Mouse (Mus musculus) megakaryocyte-erythroid progenitor cell, adult 5 weeks (primary cell): ENCODE data around the gene Gm10721. TPM values are rescaled to one million over a fixed set of nuclear protein-coding genes. Genes with fewer than 3 reads are reported as not detected.

Source experiments
- polyA plus RNA-seq: library from polyadenylated mRNA; stranded (reverse); fragments of >175 nt; gene quantifications from 2 replicates; pipeline ENCODE4 v1.2.3, GENCODE M21; 2012

Gm10721 gene
- 0.89 and 1.3 TPM in 2 replicates for polyA plus RNA-seq

DNA sequence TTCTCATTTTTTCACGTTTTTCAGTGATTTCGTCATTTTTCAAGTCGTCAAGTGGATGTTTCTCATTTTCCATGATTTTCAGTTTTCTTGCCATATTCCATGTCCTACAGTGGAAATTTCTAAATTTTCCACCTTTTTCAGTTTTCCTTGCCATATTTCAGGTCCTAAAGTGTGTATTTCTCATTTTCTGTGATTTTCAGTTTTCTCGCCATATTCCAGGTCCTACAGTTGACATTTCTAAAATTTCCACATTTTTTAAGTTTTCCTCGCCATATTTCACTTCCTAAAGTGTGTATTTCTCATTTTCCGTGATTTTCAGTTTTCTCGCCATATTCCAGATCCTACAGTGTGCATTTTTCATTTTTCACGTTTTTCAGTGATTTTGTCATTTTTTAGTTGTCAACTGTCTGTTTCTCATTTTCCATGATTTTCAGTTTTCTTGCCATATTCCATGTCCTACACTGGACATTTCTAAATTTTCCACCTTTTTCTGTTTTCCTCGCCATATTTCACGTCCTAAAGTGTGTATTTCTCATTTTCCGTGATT, at the start of gene Gm10721:
Gm10721 (plus strand) TSS at position 408 of the 547 bp plus-strand sequence.

DNA sequence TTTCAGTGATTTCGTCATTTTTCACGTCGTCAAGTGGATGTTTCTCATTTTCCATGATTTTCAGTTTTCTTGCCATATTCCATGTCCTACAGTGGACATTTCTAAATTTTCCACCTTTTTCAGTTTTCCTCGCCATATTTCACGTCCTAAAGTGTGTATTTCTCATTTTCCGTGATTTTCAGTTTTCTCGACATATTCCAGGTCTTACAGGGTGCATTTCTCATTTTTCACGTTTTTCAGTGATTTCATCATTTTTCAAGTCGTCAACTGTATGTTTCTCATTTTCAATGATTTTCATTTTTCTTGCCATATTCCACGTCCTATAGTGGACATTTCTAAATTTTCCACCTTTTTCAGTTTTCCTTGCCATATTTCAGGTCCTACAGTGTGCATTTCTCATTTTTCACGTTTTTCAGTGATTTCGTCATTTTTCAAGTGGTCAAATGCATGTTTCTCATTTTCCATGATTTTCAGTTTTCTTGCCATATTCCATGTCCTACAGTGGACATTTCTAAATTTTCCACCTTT, 12.4 kb upstream of the Gm10721 start, which contains the start of gene Gm10722:
Gm10722 (plus strand) TSS at position 478 of the 528 bp plus-strand sequence.

DNA sequence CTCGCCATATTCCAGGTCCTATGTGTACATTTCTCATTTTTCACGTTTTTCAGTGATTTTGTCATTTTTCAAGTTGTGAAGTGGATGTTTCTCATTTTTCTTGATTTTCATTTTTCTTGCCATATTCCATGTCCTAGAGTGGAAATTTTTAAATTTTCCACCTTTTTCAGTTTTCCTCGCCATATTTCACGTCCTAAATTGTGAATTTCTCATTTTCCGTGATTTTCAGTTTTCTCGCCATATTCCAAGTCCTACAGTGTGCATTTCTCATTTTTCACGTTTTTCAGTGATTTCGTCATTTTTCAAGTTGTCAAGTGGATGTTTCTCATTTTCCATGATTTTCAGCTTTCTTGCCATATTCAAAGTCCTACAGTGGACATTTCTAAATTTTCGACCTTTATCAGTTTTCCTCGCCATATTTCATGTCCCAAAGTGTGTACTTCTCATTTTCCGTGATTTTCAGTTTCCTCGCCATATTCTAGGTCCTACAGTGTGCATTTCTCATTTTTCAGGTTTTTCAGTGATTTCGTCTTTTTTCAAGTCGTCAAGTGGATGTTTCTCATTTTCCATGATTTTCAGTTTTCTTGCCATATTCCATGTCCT, 10.0 kb upstream of the Gm10721 start, which contains the start of gene Gm11168:
Gm11168 (plus strand) TSS at position 553 of the 603 bp plus-strand sequence.

DNA sequence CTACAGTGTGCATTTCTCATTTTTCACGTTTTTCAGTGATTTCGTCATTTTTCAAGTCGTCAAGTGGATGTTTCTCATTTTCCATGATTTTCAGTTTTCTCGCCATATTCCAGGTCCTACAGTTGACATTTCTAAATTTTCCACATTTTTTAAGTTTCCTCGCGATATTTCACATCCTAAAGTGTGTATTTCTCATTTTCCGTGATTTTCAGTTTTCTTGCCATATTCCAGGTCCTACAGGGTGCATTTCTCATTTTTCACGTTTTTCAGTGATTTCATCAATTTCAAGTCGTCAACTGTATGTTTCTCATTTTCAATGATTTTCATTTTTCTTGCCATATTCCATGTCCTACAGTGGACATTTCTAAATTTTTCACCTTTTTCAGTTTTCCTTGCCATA, 2.4 kb downstream of the Gm10721 start, which contains the start of gene Gm10720:
Gm10720 (plus strand) TSS at position 301 of the 400 bp plus-strand sequence.

DNA sequence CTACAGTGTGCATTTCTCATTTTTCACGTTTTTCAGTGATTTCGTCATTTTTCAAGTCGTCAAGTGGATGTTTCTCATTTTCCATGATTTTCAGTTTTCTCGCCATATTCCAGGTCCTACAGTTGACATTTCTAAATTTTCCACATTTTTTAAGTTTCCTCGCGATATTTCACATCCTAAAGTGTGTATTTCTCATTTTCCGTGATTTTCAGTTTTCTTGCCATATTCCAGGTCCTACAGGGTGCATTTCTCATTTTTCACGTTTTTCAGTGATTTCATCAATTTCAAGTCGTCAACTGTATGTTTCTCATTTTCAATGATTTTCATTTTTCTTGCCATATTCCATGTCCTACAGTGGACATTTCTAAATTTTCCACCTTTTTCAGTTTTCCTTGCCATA, 4.2 kb downstream of the Gm10721 start, which contains the start of gene Gm10719:
Gm10719 (plus strand) TSS at position 301 of the 400 bp plus-strand sequence.

DNA sequence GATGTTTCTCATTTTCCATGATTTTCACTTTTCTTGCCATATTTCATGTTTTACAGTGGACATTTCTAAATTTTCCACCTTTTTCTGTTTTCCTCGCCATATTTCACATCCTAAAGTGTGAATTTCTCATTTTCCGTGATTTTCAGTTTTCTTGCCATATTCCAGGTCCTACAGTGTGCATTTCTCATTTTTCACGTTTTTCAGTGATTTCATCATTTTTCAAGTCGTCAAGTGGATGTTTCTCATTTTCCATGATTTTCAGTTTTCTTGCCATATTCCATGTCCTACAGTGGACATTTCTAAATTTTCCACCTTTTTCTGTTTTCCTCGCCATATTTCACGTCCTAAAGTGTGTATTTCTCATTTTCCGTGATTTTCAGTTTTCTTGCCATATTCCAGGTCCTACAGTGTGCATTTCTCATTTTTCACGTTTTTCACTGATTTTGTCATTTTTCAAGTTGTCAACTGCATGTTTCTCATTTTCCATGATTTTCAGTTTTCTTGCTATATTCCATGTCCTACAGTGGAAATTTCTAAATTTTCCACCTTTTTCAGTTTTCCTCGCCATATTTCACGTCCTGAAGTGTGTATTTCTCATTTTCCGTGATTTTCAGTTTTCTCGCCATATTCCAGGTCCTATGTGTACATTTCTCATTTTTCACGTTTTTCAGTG, 10.5 kb downstream of the Gm10721 start, which contains the start of gene Gm10718:
Gm10718 (plus strand) TSS at position 236 of the 673 bp plus-strand sequence.

DNA sequence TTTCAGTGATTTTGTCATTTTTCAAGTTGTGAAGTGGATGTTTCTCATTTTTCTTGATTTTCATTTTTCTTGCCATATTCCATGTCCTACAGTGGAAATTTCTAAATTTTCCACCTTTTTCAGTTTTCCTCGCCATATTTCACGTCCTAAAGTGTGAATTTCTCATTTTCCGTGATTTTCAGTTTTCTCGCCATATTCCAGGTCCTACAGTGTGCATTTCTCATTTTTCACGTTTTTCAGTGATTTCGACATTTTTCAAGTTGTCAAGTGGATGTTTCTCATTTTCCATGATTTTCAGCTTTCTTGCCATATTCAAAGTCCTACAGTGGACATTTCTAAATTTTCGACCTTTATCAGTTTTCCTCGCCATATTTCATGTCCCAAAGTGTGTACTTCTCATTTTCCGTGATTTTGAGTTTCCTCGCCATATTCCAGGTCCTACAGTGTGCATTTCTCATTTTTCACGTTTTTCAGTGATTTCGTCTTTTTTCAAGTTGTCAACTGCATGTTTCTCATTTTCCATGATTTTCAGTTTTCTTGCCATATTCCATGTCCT, 12.1 kb downstream of the Gm10721 start, which contains the start of gene Gm10717:
Gm10717 (plus strand) TSS at position 506 of the 556 bp plus-strand sequence.

DNA sequence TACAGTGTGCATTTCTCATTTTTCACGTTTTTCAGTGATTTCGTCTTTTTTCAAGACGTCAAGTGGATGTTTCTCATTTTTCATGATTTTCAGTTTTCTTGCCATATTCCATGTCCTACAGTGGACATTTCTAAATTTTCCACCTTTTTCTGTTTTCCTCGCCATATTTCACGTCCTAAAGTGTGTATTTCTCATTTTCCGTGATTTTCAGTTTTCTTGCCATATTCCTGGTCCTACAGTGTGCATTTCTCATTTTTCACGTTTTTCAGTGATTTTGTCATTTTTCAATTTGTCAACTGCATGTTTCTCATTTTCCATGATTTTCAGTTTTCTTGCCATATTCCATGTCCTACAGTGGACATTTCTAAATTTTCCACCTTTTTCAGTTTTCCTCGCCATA, 21.4 kb downstream of the Gm10721 start, which contains the start of gene Gm17535:
Gm17535 (plus strand) TSS at position 301 of the 400 bp plus-strand sequence.

DNA sequence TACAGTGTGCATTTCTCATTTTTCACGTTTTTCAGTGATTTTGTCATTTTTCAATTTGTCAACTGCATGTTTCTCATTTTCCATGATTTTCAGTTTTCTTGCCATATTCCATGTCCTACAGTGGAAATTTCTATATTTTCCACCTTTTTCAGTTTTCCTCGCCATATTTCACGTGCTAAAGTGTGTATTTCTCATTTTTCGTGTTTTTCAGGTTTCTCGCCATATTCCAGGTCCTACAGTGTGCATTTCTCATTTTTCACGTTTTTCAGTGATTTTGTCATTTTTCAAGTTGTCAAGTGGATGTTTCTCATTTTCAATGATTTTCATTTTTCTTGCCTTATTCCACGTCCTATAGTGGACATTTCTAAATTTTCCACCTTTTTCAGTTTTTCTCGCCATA, 23.6 kb downstream of the Gm10721 start, which contains the start of gene Gm10715:
Gm10715 (plus strand) TSS at position 301 of the 400 bp plus-strand sequence.

Other genes starting within 250 kb of the Gm10721 start
- 0.52 TPM in 1 of 2 replicates, not detected in the other for gene Gm10722, start 12.2 kb upstream of the Gm10721 start, polyA plus RNA-seq
- 0.34 and 1.7 TPM in 2 replicates for gene Gm11168, start 9.8 kb upstream of the Gm10721 start, polyA plus RNA-seq
- gene Gm10720, start 2.5 kb downstream of the Gm10721 start, polyA plus RNA-seq = 0.16 TPM in 1 of 2 replicates, not detected in the other
- 4.6 and 9.5 TPM in 2 replicates for gene Gm10719, start 4.3 kb downstream of the Gm10721 start, polyA plus RNA-seq
- 10.9 and 17.3 TPM in 2 replicates for gene Gm10718, start 10.4 kb downstream of the Gm10721 start, polyA plus RNA-seq
- gene Gm10717, start 12.3 kb downstream of the Gm10721 start, polyA plus RNA-seq = 0.82 and 1.9 TPM in 2 replicates
- gene Gm17535, start 21.5 kb downstream of the Gm10721 start, polyA plus RNA-seq = 0.11 TPM in 1 of 2 replicates, not detected in the other
- gene Gm10715, start 23.7 kb downstream of the Gm10721 start, polyA plus RNA-seq = not detected in 2 replicates